Mouse (Mus musculus) CD4-positive, CD25-positive, alpha-beta regulatory T cell (primary cell): ENCODE data around the gene Olfr657. TPM values are rescaled to one million over a fixed set of nuclear protein-coding genes. Genes with fewer than 3 reads are reported as not detected.

Experiments
- polyA plus RNA-seq: library from polyadenylated mRNA; unstranded; fragments of 100-300 nt; shearing (Covaris generic); gene quantifications from one replicate; pipeline ENCODE4 v1.2.1, GENCODE M21; 2017

Gene Olfr657
- polyA plus RNA-seq: not detected

DNA sequence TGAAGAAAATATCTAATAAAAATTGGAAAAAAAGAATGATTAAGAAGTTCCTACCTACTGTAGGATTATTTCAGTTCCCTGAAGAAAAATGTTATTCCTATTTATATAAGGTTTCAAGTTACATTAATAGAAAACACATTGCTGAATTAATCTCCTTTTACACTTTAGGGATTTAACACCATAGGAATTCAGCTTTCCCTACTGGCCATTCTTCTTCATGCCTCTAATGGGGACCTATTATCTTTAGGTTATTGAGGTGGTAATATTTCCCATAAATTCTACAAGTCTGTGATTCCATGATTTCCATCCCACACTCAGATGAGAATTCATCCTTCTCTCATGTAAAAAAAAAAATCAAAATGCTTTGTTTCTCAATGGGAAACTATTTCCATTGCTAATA is at the start of gene Olfr657:
Gene Olfr657, plus strand, starts transcription at position 301 of the 400 bp plus-strand sequence.

DNA sequence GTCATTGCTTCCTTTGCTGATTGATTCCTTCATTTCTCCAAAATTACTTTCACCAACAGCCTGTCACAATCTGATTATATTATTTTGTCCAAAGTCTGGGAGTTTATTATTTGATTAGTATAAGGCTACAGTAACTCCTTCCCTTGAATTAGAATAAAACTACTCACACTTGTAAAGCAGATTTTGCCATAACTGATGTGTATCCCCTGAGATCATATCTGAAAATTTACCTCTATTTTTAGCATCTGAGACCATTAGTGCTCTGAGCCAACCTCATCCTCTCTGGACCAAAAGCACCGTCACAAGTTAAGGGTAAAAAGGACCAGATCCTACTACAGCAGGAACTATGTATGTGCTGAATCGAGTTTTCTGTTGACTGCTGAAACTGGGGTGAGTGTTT is 47.6 kb upstream of the Olfr657 start, which contains the start of gene Olfr653:
Gene Olfr653, plus strand, starts transcription at position 301 of the 400 bp plus-strand sequence.

DNA sequence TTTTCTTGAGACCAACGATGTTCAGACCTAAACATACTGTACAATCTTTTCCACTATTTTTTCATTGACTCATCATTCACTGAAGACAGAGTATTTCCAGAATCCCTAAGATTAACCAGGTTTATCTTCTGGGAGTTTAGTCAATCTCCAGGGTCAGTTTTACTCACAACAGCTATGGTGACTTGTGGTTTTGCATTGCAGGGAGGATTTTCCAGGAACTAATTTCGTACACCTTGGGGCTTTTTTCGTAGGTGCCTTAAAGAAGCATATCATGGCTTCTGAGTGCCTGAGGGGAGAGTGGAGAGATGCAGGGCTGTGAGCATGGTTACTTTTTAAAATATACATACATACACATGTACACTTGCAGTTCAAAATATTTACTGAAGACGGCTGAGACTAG is 37.9 kb upstream of the Olfr657 start, which contains the start of gene Olfr654:
Gene Olfr654, plus strand, starts transcription at position 301 of the 400 bp plus-strand sequence.

DNA sequence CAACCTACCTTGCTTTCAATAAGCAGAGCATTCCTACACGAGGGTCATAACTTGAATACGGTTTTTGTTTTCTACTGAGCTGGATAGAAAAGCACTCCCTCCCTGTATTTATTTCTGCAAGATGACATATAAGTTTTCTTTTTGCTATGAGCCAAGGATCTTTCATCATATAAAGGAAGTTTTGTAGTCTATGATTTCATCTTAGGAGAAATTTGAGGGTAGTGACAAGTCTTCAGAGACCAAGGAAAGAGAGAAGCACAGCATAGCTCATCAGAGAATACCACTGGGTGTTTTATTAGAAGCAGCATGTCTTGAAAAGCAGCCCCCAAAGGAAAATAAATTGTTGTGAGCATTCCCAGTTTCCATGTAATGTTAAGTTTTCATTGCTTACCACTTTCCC is 22.9 kb upstream of the Olfr657 start, which contains the start of gene Olfr655:
Gene Olfr655, minus strand, starts transcription at position 101 of the 400 bp plus-strand sequence.

DNA sequence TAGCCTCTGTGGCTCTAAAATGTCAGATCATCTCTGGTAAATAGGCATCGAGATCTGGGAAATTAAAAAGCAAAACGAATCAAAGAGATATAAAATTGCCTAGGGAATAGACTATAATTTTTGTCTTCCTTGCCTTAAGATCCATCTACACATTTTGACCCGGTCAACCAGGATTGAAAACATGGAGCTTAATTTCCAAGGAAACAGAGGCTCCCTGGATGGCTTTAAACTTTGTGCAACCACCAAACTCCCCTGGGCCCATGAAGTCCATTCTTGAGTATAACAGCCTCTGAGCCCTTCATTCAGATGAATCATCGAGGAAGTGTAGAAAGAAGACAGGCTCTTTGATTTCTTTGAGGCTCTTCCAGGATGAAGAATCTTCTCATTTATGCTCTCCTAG is 10.9 kb upstream of the Olfr657 start, which contains the start of gene Olfr656:
Gene Olfr656, plus strand, starts transcription at position 301 of the 400 bp plus-strand sequence.

DNA sequence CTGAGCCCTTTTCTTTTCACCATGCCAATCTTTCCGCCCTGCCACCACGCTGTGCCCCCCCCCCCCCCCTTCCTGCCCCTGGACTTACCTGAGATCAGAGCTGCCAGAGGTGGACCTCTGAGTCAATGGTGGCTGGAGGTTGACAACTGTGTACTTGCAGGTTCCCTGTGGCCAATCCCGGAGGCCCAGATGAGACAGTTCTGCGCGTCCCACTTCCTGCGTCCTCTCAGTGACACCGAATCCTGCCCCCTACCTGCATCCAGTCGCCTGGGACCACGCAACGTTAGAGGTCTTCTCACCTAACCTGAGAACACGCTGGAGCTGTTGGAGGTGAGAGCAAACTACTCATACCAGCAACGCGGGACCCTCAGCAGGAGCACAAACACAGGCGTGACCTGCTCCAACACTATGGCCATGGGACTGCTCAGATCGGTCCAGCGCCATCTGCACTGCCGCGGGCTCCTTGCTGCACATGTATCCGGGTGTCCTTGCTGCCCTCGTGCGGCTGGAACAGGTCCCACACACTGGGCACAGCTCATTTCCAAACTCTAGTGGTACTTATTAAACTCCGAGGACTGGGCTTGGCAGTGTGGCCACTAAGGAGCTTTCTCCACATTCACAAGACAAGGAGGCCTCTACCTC is 22.4 kb downstream of the Olfr657 start, which contains the start of gene Olfr658:
Gene Olfr658, minus strand, starts transcription at position 465 of the 642 bp plus-strand sequence.

DNA sequence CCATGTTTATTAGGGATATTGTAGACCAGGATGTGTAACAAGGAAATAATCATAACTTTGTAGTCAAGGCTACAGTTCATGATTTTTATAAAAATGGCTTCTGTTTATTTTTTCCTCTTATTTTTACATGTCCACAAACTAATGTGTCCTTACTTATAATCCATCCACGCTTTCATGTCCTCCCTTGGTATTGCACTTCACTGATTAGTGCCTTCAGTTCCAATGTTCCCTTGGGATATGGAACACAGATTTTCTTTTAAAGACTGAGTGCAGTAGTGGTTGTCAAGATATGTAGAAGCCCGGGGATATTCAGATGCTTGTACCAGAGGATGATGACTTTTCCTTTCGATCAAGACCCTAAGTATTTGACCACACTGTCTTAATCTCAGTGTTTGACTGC is 41.9 kb downstream of the Olfr657 start, which contains the start of gene Olfr659:
Gene Olfr659, plus strand, starts transcription at position 301 of the 400 bp plus-strand sequence.

DNA sequence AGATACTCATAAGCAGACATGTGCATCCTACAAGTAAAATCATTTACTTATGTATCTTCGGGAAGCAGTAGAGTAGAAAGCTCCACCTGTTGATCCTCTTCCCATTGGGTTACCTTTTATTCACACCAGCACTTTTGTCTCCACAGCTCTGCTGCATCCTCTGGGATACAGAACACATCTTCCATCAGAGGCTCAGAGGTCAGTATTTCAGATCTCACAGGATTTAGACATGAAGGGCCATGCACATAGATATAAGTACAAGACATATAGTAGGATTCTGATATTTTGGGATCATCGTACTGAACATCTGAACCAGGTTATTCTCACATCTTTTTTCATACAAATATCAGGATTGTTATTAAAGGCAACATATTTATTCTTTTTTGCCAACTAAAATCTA is 61.6 kb downstream of the Olfr657 start, which contains the start of gene Olfr661:
Gene Olfr661, plus strand, starts transcription at position 301 of the 400 bp plus-strand sequence.

Other genes with a start within 250 kb of the Olfr657 start
- gene Trim30c, start 224.0 kb upstream of the Olfr657 start, polyA plus RNA-seq: 0.72 TPM
- 62.1 TPM for gene Trim30a, start 159.6 kb upstream of the Olfr657 start, polyA plus RNA-seq
- gene Trim30d, start 116.9 kb upstream of the Olfr657 start, polyA plus RNA-seq: 17.5 TPM
- gene Olfr651, start 74.7 kb upstream of the Olfr657 start, polyA plus RNA-seq: not detected
- 0.12 TPM for gene Olfr652, start 63.9 kb upstream of the Olfr657 start, polyA plus RNA-seq
- not detected for gene Olfr653, start 47.5 kb upstream of the Olfr657 start, polyA plus RNA-seq
- gene Olfr654, start 37.8 kb upstream of the Olfr657 start, polyA plus RNA-seq: not detected
- gene Olfr655, start 23.0 kb upstream of the Olfr657 start, polyA plus RNA-seq: not detected
- gene Olfr656, start 10.8 kb upstream of the Olfr657 start, polyA plus RNA-seq: not detected
- gene Olfr658, start 22.5 kb downstream of the Olfr657 start, polyA plus RNA-seq: not detected
- gene Olfr659, start 42.0 kb downstream of the Olfr657 start, polyA plus RNA-seq: 0.04 TPM
- gene Olfr661, start 61.7 kb downstream of the Olfr657 start, polyA plus RNA-seq: not detected
- not detected for gene Usp17le, start 152.7 kb downstream of the Olfr657 start, polyA plus RNA-seq
- not detected for gene Usp17lb, start 217.8 kb downstream of the Olfr657 start, polyA plus RNA-seq
- 0.14 TPM for gene Usp17la, start 232.2 kb downstream of the Olfr657 start, polyA plus RNA-seq